Mouse (Mus musculus): Measurements from ENCODE around the gene Ttc23. TPM values are rescaled to one million over a fixed set of nuclear protein-coding genes. Genes with fewer than 3 reads are reported as not detected.

The Ttc23 gene
- total and polyA plus RNA-seq, 3 experiments, result 0.03 to 3.9 (median 1.1) TPM

- TF ChIP-seq TAL1 (conservative IDR thresholded peaks at IDR 0.05; ENCODE audit: low read depth, low read length), result no peak
- no peak for TF ChIP-seq GATA1 (IDR thresholded peaks at IDR 0.05; ENCODE audit: borderline replicate concordance, low read length)
- no peak for TF ChIP-seq GATA2 (IDR thresholded peaks at IDR 0.05; ENCODE audit: borderline replicate concordance, low read depth, low read length)
- TF ChIP-seq POLR2AphosphoS5 (IDR thresholded peaks at IDR 0.05; ENCODE audit: insufficient replicate concordance, low read depth, low read length), result no peak
- TF ChIP-seq CTCF (IDR thresholded peaks at IDR 0.05; ENCODE audit: low read depth, low read length), result no peak
- Histone ChIP-seq H3K9me3 (replicated peaks) (peaks cover 17% of the 10 kb centered on the region), H3K27me3 (ENCODE audit: insufficient read depth, low read length) (peaks cover 3% of the 10 kb centered on the region; the same call in 1 of the 2 replicates), H3K4me1 (ENCODE audit: insufficient read depth, low read depth, low read length) (no peaks in the 10 kb centered on the region), H3K4me3 (ENCODE audit: low read depth, low read length) (no peak overlapping the region), H3K36me3 (replicated peaks) (no peaks in the 10 kb centered on the region)
- DNase-seq (ENCODE audit: low spot score) (no peak), ATAC-seq (ENCODE audit: extremely low read depth, insufficient number of reproducible peaks, low FRiP score, poor library complexity, severe bottlenecking) (no peak)
These were observed 151.3 kb downstream of the Ttc23 start for GRCm38 (mm10) chr7:67798476-67798875.

DNA sequence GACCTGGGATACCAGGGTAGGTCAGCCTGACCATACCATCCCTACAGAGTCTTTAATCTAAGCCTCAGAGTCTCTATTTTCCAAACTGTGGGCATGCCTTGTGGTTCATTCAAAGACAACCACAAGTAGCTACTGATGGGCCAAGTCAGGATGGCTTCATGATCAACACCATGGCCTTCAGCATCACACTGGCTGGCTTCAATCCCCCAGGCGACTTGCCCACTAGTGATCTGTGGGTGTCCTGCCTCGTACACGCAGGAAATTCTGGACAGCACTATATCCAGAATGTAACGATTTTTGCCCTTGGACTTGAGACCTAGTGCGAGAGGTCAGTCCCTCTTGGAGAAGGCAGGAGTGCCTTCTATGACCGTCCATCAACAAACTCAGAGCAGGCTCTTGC lies 153.3 kb downstream of the Ttc23 start:
- DNase-seq (ENCODE audit: low spot score), result no peak
- TF ChIP-seq GATA2 (IDR thresholded peaks at IDR 0.05; ENCODE audit: borderline replicate concordance, low read depth, low read length), result no peak
- no peak for TF ChIP-seq CTCF (IDR thresholded peaks at IDR 0.05; ENCODE audit: low read depth, low read length)
- no peak for TF ChIP-seq POLR2AphosphoS5 (IDR thresholded peaks at IDR 0.05; ENCODE audit: insufficient replicate concordance, low read depth, low read length)

DNA sequence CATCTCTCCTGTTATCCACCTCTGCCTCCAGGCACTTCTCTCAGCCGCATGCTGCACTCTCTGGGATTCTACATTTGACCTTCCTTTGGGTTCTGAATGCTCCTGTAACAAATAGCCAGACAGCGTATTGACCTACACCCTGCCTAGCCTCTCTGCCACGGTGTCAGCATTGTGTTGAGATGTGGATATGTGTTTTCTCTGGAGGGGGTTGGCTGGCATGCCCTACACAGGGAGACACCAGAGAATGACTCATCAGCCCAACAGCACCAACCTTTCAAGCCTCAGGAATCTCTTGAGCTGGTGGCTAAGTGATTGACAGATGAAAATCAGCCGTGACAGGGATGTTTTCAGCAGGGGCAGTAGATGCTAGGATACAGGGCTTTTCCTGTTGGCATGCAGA lies 153.8 kb downstream of the Ttc23 start:
- DNase-seq (ENCODE audit: low spot score) (no peak), ATAC-seq (ENCODE audit: extremely low read depth, insufficient number of reproducible peaks, low FRiP score, poor library complexity, severe bottlenecking) (no peak)
- Histone ChIP-seq H3K9me3 (replicated peaks) (peaks cover 27% of the 10 kb centered on the region), H3K27me3 (ENCODE audit: insufficient read depth, low read length) (peaks cover 3% of the 10 kb centered on the region; the same call in 1 of the 2 replicates), H3K4me3 (ENCODE audit: low read depth, low read length) (no peak overlapping the region), H3K36me3 (replicated peaks) (no peaks in the 10 kb centered on the region), H3K4me1 (ENCODE audit: insufficient read depth, low read depth, low read length) (no peaks in the 10 kb centered on the region)
- TF ChIP-seq GATA1 (IDR thresholded peaks at IDR 0.05; ENCODE audit: borderline replicate concordance, low read length) (no peak), CTCF (IDR thresholded peaks at IDR 0.05; ENCODE audit: low read depth, low read length) (no peak), POLR2AphosphoS5 (IDR thresholded peaks at IDR 0.05; ENCODE audit: insufficient replicate concordance, low read depth, low read length) (no peak), TAL1 (conservative IDR thresholded peaks at IDR 0.05; ENCODE audit: low read depth, low read length) (no peak), GATA2 (IDR thresholded peaks at IDR 0.05; ENCODE audit: borderline replicate concordance, low read depth, low read length) (no peak)

More for the DNA sequence above, 153.3 kb downstream of the Ttc23 start:
- Histone ChIP-seq H3K27me3 (ENCODE audit: insufficient read depth, low read length) (peaks cover 3% of the 10 kb centered on the region; the same call in 1 of the 2 replicates), H3K9me3 (replicated peaks) (peaks cover 22% of the 10 kb centered on the region), H3K4me3 (ENCODE audit: low read depth, low read length) (no peak overlapping the region), H3K36me3 (replicated peaks) (no peaks in the 10 kb centered on the region), H3K4me1 (ENCODE audit: insufficient read depth, low read depth, low read length) (no peaks in the 10 kb centered on the region)
- ATAC-seq (ENCODE audit: extremely low read depth, insufficient number of reproducible peaks, low FRiP score, poor library complexity, severe bottlenecking), result no peak

DNA sequence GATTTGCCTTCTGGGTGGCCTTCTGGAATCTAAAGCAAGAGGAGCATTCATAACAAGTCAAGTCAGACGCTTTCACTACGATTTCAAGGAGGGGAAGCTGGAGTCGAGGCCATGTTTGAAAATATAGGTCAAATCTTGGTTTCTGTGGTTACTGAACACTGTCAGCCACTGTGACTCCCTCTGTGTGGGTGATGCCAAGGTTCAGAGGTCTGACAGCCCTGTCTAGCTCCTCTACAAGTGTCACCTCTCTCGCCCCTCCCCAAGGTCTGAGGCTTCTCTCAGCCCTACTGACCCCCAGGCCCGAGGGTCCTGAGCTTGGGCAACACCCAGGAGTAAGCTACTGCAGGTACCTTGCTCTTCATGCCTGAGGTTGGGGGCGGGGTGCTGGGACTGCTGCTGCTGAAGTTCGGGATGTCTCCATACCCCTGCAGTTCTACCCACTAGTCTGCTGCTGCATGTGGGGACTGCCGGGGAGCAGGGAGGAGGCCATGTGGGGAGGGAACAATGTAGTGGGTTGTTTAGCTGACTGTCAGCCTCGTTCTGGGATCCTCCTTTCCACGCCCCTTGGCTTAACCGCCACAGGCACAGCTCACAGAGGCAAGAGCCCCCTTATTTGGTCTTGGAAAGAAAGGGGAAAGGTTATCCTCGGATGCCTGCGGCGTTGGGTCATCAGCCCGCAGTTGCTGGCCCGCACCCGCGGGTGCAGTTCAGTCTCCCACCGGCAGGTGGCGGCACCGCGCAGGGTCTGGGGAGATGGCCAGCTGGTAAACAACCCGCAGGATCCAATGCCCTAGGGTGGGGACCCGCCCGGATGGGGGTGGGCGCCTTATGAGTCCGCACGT lies 156.0 kb downstream of the Ttc23 start:
- Histone ChIP-seq H3K4me1 (ENCODE audit: insufficient read depth, low read depth, low read length) (no peaks in the 10 kb centered on the region), H3K4me3 (ENCODE audit: low read depth, low read length) (no peak overlapping the region), H3K36me3 (replicated peaks) (no peaks in the 10 kb centered on the region), H3K27me3 (ENCODE audit: insufficient read depth, low read length) (peaks cover 3% of the 10 kb centered on the region; the same call in 1 of the 2 replicates), H3K9me3 (replicated peaks) (peaks cover 34% of the 10 kb centered on the region)
- no peak for ATAC-seq (ENCODE audit: extremely low read depth, insufficient number of reproducible peaks, low FRiP score, poor library complexity, severe bottlenecking)
- TF ChIP-seq GATA1 (IDR thresholded peaks at IDR 0.05; ENCODE audit: borderline replicate concordance, low read length) (no peak), TAL1 (conservative IDR thresholded peaks at IDR 0.05; ENCODE audit: low read depth, low read length) (no peak), CTCF (IDR thresholded peaks at IDR 0.05; ENCODE audit: low read depth, low read length) (peak; percentile 58), POLR2AphosphoS5 (IDR thresholded peaks at IDR 0.05; ENCODE audit: insufficient replicate concordance, low read depth, low read length) (no peak), GATA2 (IDR thresholded peaks at IDR 0.05; ENCODE audit: borderline replicate concordance, low read depth, low read length) (no peak)
- DNase-seq (ENCODE audit: low spot score), result peak; percentile 4

DNA sequence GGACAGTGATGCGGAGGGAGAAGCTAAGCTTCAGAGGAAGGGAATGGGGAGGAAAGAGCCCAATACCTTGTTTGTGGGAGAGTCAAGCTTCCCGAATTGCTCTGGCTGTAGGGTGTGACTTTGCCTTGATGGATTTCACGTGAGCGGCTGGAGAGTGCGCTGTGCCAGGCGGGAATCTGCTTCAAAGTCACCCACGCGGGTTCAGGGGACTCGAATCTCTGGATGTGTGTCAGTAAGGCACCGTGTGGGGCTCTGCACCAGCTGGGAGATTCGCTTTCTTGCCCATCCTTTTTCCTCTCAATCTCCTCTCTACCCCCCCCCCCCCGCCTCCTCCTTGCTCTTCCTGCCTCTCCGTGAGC lies 156.6 kb downstream of the Ttc23 start:
- TF ChIP-seq POLR2AphosphoS5 (IDR thresholded peaks at IDR 0.05; ENCODE audit: insufficient replicate concordance, low read depth, low read length), result no peak
- no peak for TF ChIP-seq CTCF (IDR thresholded peaks at IDR 0.05; ENCODE audit: low read depth, low read length)
- TF ChIP-seq GATA1 (IDR thresholded peaks at IDR 0.05; ENCODE audit: borderline replicate concordance, low read length), result no peak
- no peak for TF ChIP-seq TAL1 (conservative IDR thresholded peaks at IDR 0.05; ENCODE audit: low read depth, low read length)
- TF ChIP-seq GATA2 (IDR thresholded peaks at IDR 0.05; ENCODE audit: borderline replicate concordance, low read depth, low read length), result no peak
- no peak overlapping the region; the same call in 1 of the 2 replicates for H3K4me3 ChIP-seq (ENCODE audit: low read depth, low read length)
- ATAC-seq (ENCODE audit: extremely low read depth, insufficient number of reproducible peaks, low FRiP score, poor library complexity, severe bottlenecking) (no peak), DNase-seq (ENCODE audit: low spot score) (no peak)
- peaks cover 39% of the 10 kb centered on the region for H3K9me3 ChIP-seq (replicated peaks)
- peaks cover 3% of the 10 kb centered on the region; the same call in 1 of the 2 replicates for H3K27me3 ChIP-seq (ENCODE audit: insufficient read depth, low read length)
- no peaks in the 10 kb centered on the region for H3K36me3 ChIP-seq (replicated peaks)
- no peaks in the 10 kb centered on the region for H3K4me1 ChIP-seq (ENCODE audit: insufficient read depth, low read depth, low read length)

Other genes starting within 250 kb of the Ttc23 start
- 28.8 and 41.2 TPM in 2 replicates for gene Lrrc28, start 2.1 kb upstream of the Ttc23 start, total RNA-seq (2014; fragmentation: Nextera tagmentation)
- 9.3 and 16.6 TPM in 2 replicates for gene Lrrc28, start 2.1 kb upstream of the Ttc23 start, total RNA-seq (2017)
- 8.9 and 11.4 TPM in 2 replicates for gene Lrrc28, start 2.1 kb upstream of the Ttc23 start, polyA plus RNA-seq (2012)
- not detected in 2 replicates for gene Synm, start 112.3 kb downstream of the Ttc23 start, total RNA-seq (2014; fragmentation: Nextera tagmentation)
- gene Synm, start 112.3 kb downstream of the Ttc23 start, total RNA-seq (2017), result 0.11 TPM in 1 of 2 replicates, not detected in the other
- not detected in 2 replicates for gene Synm, start 112.3 kb downstream of the Ttc23 start, polyA plus RNA-seq (2012)

All from G1E (cell line).